Mouse (Mus musculus): ENCODE measurements at regions not wholly inside any gene's neighbourhood (a gene's known extent, or its start where the extent isn't known, plus 50 kb on each side); places are given as distances from the start of the nearest gene placed in this dataset.

GRCm38 (mm10) chr10:21805606-21806005 lies 76.4 kb upstream of the Sgk1 start:
- no peak for TF ChIP-seq CTCF (IDR thresholded peaks at IDR 0.05; ENCODE audit: borderline replicate concordance, insufficient read depth, low read length)
- no peak for TF ChIP-seq POLR2A (IDR thresholded peaks at IDR 0.05; ENCODE audit: low read depth, low read length)

Measured in embryonic fibroblast, embryonic 13.5 days (primary cell).